Mouse (Mus musculus) erythroid progenitor cell, adult 5-6 weeks (primary cell): ENCODE measurements around the gene Dnajc8. TPM values are rescaled to one million over a fixed set of nuclear protein-coding genes. Genes with fewer than 3 reads are reported as not detected.

ENCODE experiments used
- total RNA-seq, 2 experiments: library from RNA; stranded (forward) in 1 of 2; stranded (reverse) in 1 of 2; fragments of 150-400 nt in 1 of 2; fragments of 186-747, 209-891 nt in 1 of 2; gene quantifications; 2 replicates each; pipeline versions ENCODE4 v1.2.3 to v1.2.4; 2015 to 2017; ENCODE audit warnings: low replicate concordance in 2 of 2

Dnajc8 gene
- total RNA-seq, 2 experiments from 2014 or later, result 129 to 264 TPM

Other genes with a start within 250 kb of the Dnajc8 start
- gene Rab42, start 232.2 kb upstream of the Dnajc8 start, total RNA-seq (2015; ENCODE audit: low replicate concordance), result not detected in 2 replicates
- gene Rab42, start 232.2 kb upstream of the Dnajc8 start, total RNA-seq (2017; ENCODE audit: low replicate concordance), result not detected in 2 replicates
- gene Trnau1ap, start 206.0 kb upstream of the Dnajc8 start, total RNA-seq (2015; ENCODE audit: low replicate concordance), result 13.0 and 18.0 TPM in 2 replicates
- 8.9 and 14.1 TPM in 2 replicates for gene Trnau1ap, start 206.0 kb upstream of the Dnajc8 start, total RNA-seq (2017; ENCODE audit: low replicate concordance)
- 27.0 and 42.3 TPM in 2 replicates for gene Rcc1, start 181.9 kb upstream of the Dnajc8 start, total RNA-seq (2015; ENCODE audit: low replicate concordance)
- 36.5 and 47.0 TPM in 2 replicates for gene Rcc1, start 181.9 kb upstream of the Dnajc8 start, total RNA-seq (2017; ENCODE audit: low replicate concordance)
- 71.7 and 90.5 TPM in 2 replicates for gene Phactr4, start 113.1 kb upstream of the Dnajc8 start, total RNA-seq (2015; ENCODE audit: low replicate concordance)
- 61.1 and 75.6 TPM in 2 replicates for gene Phactr4, start 113.1 kb upstream of the Dnajc8 start, total RNA-seq (2017; ENCODE audit: low replicate concordance)
- 10.5 and 12.2 TPM in 2 replicates for gene Med18, start 71.6 kb upstream of the Dnajc8 start, total RNA-seq (2015; ENCODE audit: low replicate concordance)
- gene Med18, start 71.6 kb upstream of the Dnajc8 start, total RNA-seq (2017; ENCODE audit: low replicate concordance), result 5.7 and 16.2 TPM in 2 replicates
- gene Sesn2, start 25.0 kb upstream of the Dnajc8 start, total RNA-seq (2015; ENCODE audit: low replicate concordance), result 11.2 and 11.7 TPM in 2 replicates
- gene Sesn2, start 25.0 kb upstream of the Dnajc8 start, total RNA-seq (2017; ENCODE audit: low replicate concordance), result 7.8 and 10.9 TPM in 2 replicates
- 1,556 and 1,764 TPM in 2 replicates for gene Atpif1, start 1.9 kb upstream of the Dnajc8 start, total RNA-seq (2015; ENCODE audit: low replicate concordance)
- gene Atpif1, start 1.9 kb upstream of the Dnajc8 start, total RNA-seq (2017; ENCODE audit: low replicate concordance), result 3,478 and 4,268 TPM in 2 replicates
- 2.9 and 3.8 TPM in 2 replicates for gene Ptafr, start 28.5 kb downstream of the Dnajc8 start, total RNA-seq (2015; ENCODE audit: low replicate concordance)
- gene Ptafr, start 28.5 kb downstream of the Dnajc8 start, total RNA-seq (2017; ENCODE audit: low replicate concordance), result 4.4 and 5.4 TPM in 2 replicates
- gene Eya3, start 103.4 kb downstream of the Dnajc8 start, total RNA-seq (2015; ENCODE audit: low replicate concordance), result 34.2 and 43.6 TPM in 2 replicates
- gene Eya3, start 103.4 kb downstream of the Dnajc8 start, total RNA-seq (2017; ENCODE audit: low replicate concordance), result 15.0 and 28.9 TPM in 2 replicates
- gene Xkr8, start 197.0 kb downstream of the Dnajc8 start, total RNA-seq (2015; ENCODE audit: low replicate concordance), result 0.42 TPM in 1 of 2 replicates, not detected in the other
- gene Xkr8, start 197.0 kb downstream of the Dnajc8 start, total RNA-seq (2017; ENCODE audit: low replicate concordance), result 0.08 and 0.64 TPM in 2 replicates
- 2.5 TPM in 1 of 2 replicates, not detected in the other for gene Smpdl3b, start 221.7 kb downstream of the Dnajc8 start, total RNA-seq (2015; ENCODE audit: low replicate concordance)
- not detected in 2 replicates for gene Smpdl3b, start 221.7 kb downstream of the Dnajc8 start, total RNA-seq (2017; ENCODE audit: low replicate concordance)
- 32.7 and 54.4 TPM in 2 replicates for gene Rpa2, start 232.8 kb downstream of the Dnajc8 start, total RNA-seq (2015; ENCODE audit: low replicate concordance)
- gene Rpa2, start 232.8 kb downstream of the Dnajc8 start, total RNA-seq (2017; ENCODE audit: low replicate concordance), result 28.4 and 51.9 TPM in 2 replicates